Mouse (Mus musculus): ENCODE measurements around the gene Gm13283. TPM values are rescaled to one million over a fixed set of nuclear protein-coding genes. Genes with fewer than 3 reads are reported as not detected.

Gene Gm13283
- polyA plus RNA-seq, 2 experiments = 0.21 to 0.24 TPM

DNA sequence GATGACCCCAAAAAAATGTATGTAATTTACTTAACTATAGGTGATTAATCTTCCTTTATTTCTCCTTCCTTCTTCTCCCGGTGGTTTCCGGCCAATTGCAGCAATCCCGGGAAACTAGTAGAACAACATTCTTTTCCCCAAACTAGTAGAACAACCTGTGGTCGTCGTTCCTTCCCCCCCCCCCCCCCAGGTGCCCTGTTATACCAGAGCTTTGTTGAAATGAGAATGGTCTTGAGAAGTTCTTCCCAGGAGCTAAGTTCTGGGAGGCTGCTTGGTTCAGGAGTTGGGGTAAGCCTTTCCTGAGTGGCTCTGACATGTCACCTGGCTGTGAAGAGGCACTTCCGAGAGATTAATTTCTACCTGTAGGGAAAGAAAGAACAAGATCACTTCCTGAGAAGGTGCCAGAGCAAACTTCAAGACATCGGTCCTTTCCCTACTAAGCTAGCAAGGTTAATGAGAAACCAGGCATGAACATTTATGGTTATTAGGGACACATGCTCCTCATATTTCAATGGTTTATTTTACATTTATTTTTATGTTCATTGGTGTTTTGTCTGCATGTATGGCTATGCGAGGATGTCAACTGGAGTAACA lies 36.3 kb upstream of the Gm13283 start:
- H3K4me2 ChIP-seq (replicated peaks; ENCODE audit: low read depth, low read length, severe bottlenecking) = no peak overlapping the region
- DNase-seq (ENCODE audit: low spot score) (no peak), ATAC-seq (ENCODE audit: low FRiP score, low read depth) (no peak)
- no peak for TF ChIP-seq POLR2A (IDR thresholded peaks at IDR 0.05; ENCODE audit: borderline replicate concordance, extremely low read depth, insufficient read depth, insufficient read length)
- H3K27me3 ChIP-seq (ENCODE audit: control insufficient read depth, insufficient read depth, low read length) = no peaks in the 10 kb centered on the region
- peaks cover 16% of the 10 kb centered on the region for H3K4me1 ChIP-seq (ENCODE audit: control insufficient read depth, insufficient read depth, low read length)
- H3K27ac ChIP-seq (replicated peaks; ENCODE audit: low read depth, low read length) = no peak overlapping the region
- WGBS = 48% methylated on average over 8 of the region's 8 CpGs
- H3K9ac ChIP-seq (ENCODE audit: low read depth, low read length, severe bottlenecking) = no peak overlapping the region
- H3K4me3 ChIP-seq (replicated peaks; ENCODE audit: low read length) = no peak overlapping the region
- H3K9me3 ChIP-seq (ENCODE audit: control insufficient read depth, low read length) = no peaks in the 10 kb centered on the region
- peaks cover 18% of the 10 kb centered on the region for H3K36me3 ChIP-seq (ENCODE audit: control insufficient read depth, insufficient read depth, low read length)

DNA sequence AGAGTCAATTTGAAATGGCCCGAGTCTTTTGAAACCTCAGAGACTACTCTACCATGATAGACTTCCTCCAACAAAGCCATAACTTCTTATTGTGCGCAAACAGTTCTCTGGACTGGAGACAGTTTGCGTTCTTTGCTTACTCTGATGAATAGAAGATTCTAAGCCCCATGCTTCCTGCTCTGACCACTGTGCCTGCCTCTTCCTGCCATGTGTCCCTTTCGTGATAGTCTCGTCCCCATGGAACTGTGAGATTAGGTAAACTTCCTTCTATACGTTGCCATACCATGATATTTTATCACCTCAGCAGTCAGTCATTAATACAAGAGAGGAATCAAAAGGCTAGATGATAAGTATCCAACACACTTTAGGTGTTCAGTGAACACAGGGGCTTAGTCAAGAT lies 33.2 kb upstream of the Gm13283 start:
- Histone ChIP-seq H3K27me3 (ENCODE audit: control insufficient read depth, insufficient read depth, low read length) (no peaks in the 10 kb centered on the region), H3K4me2 (replicated peaks; ENCODE audit: low read depth, low read length, severe bottlenecking) (no peak overlapping the region), H3K36me3 (ENCODE audit: control insufficient read depth, insufficient read depth, low read length) (no peaks in the 10 kb centered on the region), H3K4me3 (replicated peaks; ENCODE audit: low read length) (no peak overlapping the region), H3K9ac (ENCODE audit: low read depth, low read length, severe bottlenecking) (no peak overlapping the region), H3K9me3 (ENCODE audit: control insufficient read depth, low read length) (no peaks in the 10 kb centered on the region), H3K4me1 (ENCODE audit: control insufficient read depth, insufficient read depth, low read length) (no peaks in the 10 kb centered on the region), H3K27ac (replicated peaks; ENCODE audit: low read depth, low read length) (no peak overlapping the region)
- ATAC-seq (ENCODE audit: low FRiP score, low read depth) (no peak), DNase-seq (ENCODE audit: low spot score) (no peak)
- WGBS = 86% methylated on average over 6 of the region's 6 CpGs
- TF ChIP-seq POLR2A (IDR thresholded peaks at IDR 0.05; ENCODE audit: borderline replicate concordance, extremely low read depth, insufficient read depth, insufficient read length) = no peak

DNA sequence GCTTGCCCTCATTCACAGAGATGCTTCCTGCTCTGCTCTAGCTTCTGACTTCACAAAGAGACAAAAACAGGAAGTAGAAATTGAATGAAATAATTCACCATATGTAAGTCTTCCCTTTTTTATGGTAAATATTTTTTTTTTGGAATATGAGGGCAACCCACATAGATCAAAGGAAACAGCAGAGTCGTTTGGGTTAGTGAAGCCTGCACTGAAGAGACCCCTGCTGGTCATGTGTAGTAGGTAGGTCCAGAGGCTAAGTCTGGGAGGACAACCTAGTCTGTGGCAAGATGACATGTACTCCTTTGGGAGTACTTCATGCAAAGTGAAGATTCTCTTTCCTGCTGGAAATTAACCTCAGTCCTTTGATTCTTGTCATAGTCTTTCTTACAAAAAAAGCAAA lies 32.6 kb upstream of the Gm13283 start:
- Histone ChIP-seq H3K4me3 (replicated peaks; ENCODE audit: low read length) (no peak overlapping the region), H3K36me3 (ENCODE audit: control insufficient read depth, insufficient read depth, low read length) (no peaks in the 10 kb centered on the region), H3K4me2 (replicated peaks; ENCODE audit: low read depth, low read length, severe bottlenecking) (no peak overlapping the region), H3K27me3 (ENCODE audit: control insufficient read depth, insufficient read depth, low read length) (no peaks in the 10 kb centered on the region), H3K27ac (replicated peaks; ENCODE audit: low read depth, low read length) (no peak overlapping the region), H3K9ac (ENCODE audit: low read depth, low read length, severe bottlenecking) (no peak overlapping the region), H3K4me1 (ENCODE audit: control insufficient read depth, insufficient read depth, low read length) (no peaks in the 10 kb centered on the region), H3K9me3 (ENCODE audit: control insufficient read depth, low read length) (no peaks in the 10 kb centered on the region)
- no peak for ATAC-seq (ENCODE audit: low FRiP score, low read depth)
- DNase-seq (ENCODE audit: low spot score) = peak; percentile 34
- WGBS = 0% methylated on average over 1 of the region's 1 CpGs
- no peak for TF ChIP-seq POLR2A (IDR thresholded peaks at IDR 0.05; ENCODE audit: borderline replicate concordance, extremely low read depth, insufficient read depth, insufficient read length)

DNA sequence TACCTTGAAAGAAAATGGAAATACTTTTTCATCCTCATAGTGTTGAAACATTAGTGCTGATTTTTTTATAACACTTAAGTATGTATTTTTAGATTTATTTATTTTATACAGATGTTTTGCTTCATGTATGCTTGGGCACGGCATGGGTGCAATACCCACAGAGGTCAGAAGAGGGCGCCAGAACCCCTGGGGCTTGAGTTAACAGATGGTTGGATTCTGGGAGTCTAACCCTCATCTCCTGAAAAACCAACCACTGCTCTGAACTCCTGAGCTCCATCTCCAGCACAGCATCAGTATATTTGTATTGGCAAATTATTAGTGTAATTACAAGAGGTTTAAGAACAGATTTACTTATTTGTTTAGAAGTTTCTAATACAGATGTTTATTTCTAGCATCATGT lies 21.4 kb upstream of the Gm13283 start:
- H3K4me1 ChIP-seq (ENCODE audit: control insufficient read depth, insufficient read depth, low read length) = no peaks in the 10 kb centered on the region
- H3K4me3 ChIP-seq (replicated peaks; ENCODE audit: low read length) = no peak overlapping the region
- DNase-seq (ENCODE audit: low spot score) (peak; percentile 51), ATAC-seq (ENCODE audit: low FRiP score, low read depth) (no peak)
- no peak overlapping the region for H3K4me2 ChIP-seq (replicated peaks; ENCODE audit: low read depth, low read length, severe bottlenecking)
- no peaks in the 10 kb centered on the region for H3K36me3 ChIP-seq (ENCODE audit: control insufficient read depth, insufficient read depth, low read length)
- H3K9me3 ChIP-seq (ENCODE audit: control insufficient read depth, low read length) = no peaks in the 10 kb centered on the region
- no peak overlapping the region for H3K9ac ChIP-seq (ENCODE audit: low read depth, low read length, severe bottlenecking)
- no peak overlapping the region for H3K27ac ChIP-seq (replicated peaks; ENCODE audit: low read depth, low read length)
- H3K27me3 ChIP-seq (ENCODE audit: control insufficient read depth, insufficient read depth, low read length) = no peaks in the 10 kb centered on the region
- TF ChIP-seq POLR2A (IDR thresholded peaks at IDR 0.05; ENCODE audit: borderline replicate concordance, extremely low read depth, insufficient read depth, insufficient read length) = no peak
- 0% methylated on average over 2 of the region's 2 CpGs for WGBS

DNA sequence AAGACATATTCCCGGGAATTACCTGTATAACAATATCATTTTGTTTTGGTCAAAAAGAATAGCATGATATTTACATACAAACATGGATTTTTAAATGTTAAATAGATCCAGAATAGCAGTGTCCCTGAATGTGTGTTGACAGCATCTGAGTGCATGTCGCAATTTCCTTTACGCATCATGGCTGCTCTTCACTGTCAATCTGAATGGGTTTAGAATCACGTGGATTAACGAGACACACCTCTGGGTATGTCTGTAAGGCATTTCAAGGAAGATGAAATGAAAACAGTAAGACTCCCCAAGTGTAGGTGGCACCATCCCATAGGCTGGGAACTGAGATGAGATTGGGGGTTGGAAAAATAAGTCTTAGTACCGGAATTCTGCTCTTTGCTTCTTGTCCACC lies 20.9 kb upstream of the Gm13283 start:
- no peaks in the 10 kb centered on the region for H3K36me3 ChIP-seq (ENCODE audit: control insufficient read depth, insufficient read depth, low read length)
- H3K4me3 ChIP-seq (replicated peaks; ENCODE audit: low read length) = no peak overlapping the region
- H3K4me2 ChIP-seq (replicated peaks; ENCODE audit: low read depth, low read length, severe bottlenecking) = no peak overlapping the region
- TF ChIP-seq POLR2A (IDR thresholded peaks at IDR 0.05; ENCODE audit: borderline replicate concordance, extremely low read depth, insufficient read depth, insufficient read length) = no peak
- H3K9me3 ChIP-seq (ENCODE audit: control insufficient read depth, low read length) = no peaks in the 10 kb centered on the region
- no peak overlapping the region for H3K9ac ChIP-seq (ENCODE audit: low read depth, low read length, severe bottlenecking)
- 84% methylated on average over 6 of the region's 6 CpGs for whole genome bisulfite sequencing
- ATAC-seq (ENCODE audit: low FRiP score, low read depth) (no peak), DNase-seq (ENCODE audit: low spot score) (no peak)
- no peaks in the 10 kb centered on the region for H3K4me1 ChIP-seq (ENCODE audit: control insufficient read depth, insufficient read depth, low read length)
- H3K27me3 ChIP-seq (ENCODE audit: control insufficient read depth, insufficient read depth, low read length) = no peaks in the 10 kb centered on the region
- no peak overlapping the region for H3K27ac ChIP-seq (replicated peaks; ENCODE audit: low read depth, low read length)

DNA sequence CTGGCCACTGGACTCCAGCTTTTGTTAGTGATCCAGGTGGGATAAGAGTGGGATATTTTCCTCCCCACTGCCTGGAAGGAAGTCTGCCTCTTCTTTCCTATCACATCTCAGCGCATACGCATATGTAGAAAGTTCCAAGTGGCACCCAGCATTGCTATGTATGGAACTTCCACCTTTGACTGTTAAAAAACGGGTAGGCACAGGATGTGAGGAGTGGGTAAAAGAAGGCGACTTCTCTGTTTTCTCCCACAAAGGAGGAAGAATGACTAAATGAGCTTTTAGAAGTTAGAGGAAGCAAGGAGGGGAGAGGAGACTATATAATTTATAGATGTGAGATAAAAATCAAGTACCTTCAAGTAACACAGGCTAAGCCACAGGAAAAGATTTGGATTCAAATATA lies 18.5 kb upstream of the Gm13283 start:
- DNase-seq (ENCODE audit: low spot score) = no peak
- ATAC-seq (ENCODE audit: low FRiP score, low read depth) = no peak
- H3K4me1 ChIP-seq (ENCODE audit: control insufficient read depth, insufficient read depth, low read length) = peaks cover 6% of the 10 kb centered on the region; the same call in 1 of the 2 replicates
- no peak for TF ChIP-seq POLR2A (IDR thresholded peaks at IDR 0.05; ENCODE audit: borderline replicate concordance, extremely low read depth, insufficient read depth, insufficient read length)
- H3K9ac ChIP-seq (ENCODE audit: low read depth, low read length, severe bottlenecking) = no peak overlapping the region
- H3K36me3 ChIP-seq (ENCODE audit: control insufficient read depth, insufficient read depth, low read length) = no peaks in the 10 kb centered on the region
- no peak overlapping the region for H3K4me3 ChIP-seq (replicated peaks; ENCODE audit: low read length)
- no peak overlapping the region for H3K27ac ChIP-seq (replicated peaks; ENCODE audit: low read depth, low read length)
- H3K27me3 ChIP-seq (ENCODE audit: control insufficient read depth, insufficient read depth, low read length) = no peaks in the 10 kb centered on the region
- WGBS = 87% methylated on average over 4 of the region's 4 CpGs
- no peaks in the 10 kb centered on the region for H3K9me3 ChIP-seq (ENCODE audit: control insufficient read depth, low read length)
- no peak overlapping the region for H3K4me2 ChIP-seq (replicated peaks; ENCODE audit: low read depth, low read length, severe bottlenecking)
